10 mouse cellular contexts compared by ENCODE assay signal in genomic region chr2:171306000-171306399, GRCm38 (mm10).
A peak's percentile ranks its signal among the peaks of the same experiment; 100 is the strongest.
DNase-seq lines count a peak whose midpoint lies in the region; ATAC-seq and TF ChIP-seq lines count a peak whose summit lies in the region.
"Had no signal": no experiment of that assay in that cellular context is flagged by ENCODE, and none has a peak within 500 bp of the region (broad histone marks: within the 10 kb centered on the region; RNA-seq: fewer than 3 reads in every experiment).

No protein-coding gene starts in this region.

- WGBS in embryonic facial prominence, embryonic 11.5 days: 50% methylated on average over 12 of the region's 12 CpGs
- WGBS in hindbrain, embryonic 11.5 days: 52% methylated on average over 12 of the region's 12 CpGs
- WGBS in midbrain, embryonic 14.5 days: 52% methylated on average over 12 of the region's 12 CpGs
- WGBS in stomach, postnatal 0 days: 54% methylated on average over 12 of the region's 12 CpGs

- ATAC-seq in embryonic facial prominence, embryonic 11.5 days (replicated peaks; ENCODE audit: insufficient number of reproducible peaks, low FRiP score, low TSS enrichment, low read depth): 0 out of 2 replicates have a peak, but pooled peaks have one; percentile 70
- ATAC-seq in hindbrain, embryonic 11.5 days (ENCODE audit: low FRiP score): peak; percentile 59; the same call in 1 of the 2 replicates
- ATAC-seq in midbrain, embryonic 14.5 days (ENCODE audit: low FRiP score, low TSS enrichment): peak; percentile 48; the same call in 1 of the 2 replicates
- no peak for ATAC-seq in stomach, postnatal 0 days (ENCODE audit: low FRiP score, low TSS enrichment)
- ATAC-seq: liver, postnatal 0 days had no signal

- H3K27ac ChIP-seq in embryonic facial prominence, embryonic 11.5 days (replicated peaks; ENCODE audit: low read depth, low read length): no peak overlapping the region
- H3K27ac ChIP-seq in hindbrain, embryonic 11.5 days (ENCODE audit: low read depth, low read length): no peak overlapping the region
- no peak overlapping the region for H3K27ac ChIP-seq in midbrain, embryonic 14.5 days (replicated peaks; ENCODE audit: low read depth, low read length)
- no peak overlapping the region for H3K27ac ChIP-seq in stomach, postnatal 0 days (replicated peaks)

- H3K4me3 ChIP-seq in embryonic facial prominence, embryonic 11.5 days (ENCODE audit: low read depth, low read length): no peak overlapping the region
- no peak overlapping the region for H3K4me3 ChIP-seq in hindbrain, embryonic 11.5 days (ENCODE audit: low read depth, low read length)
- H3K4me3 ChIP-seq in midbrain, embryonic 14.5 days (replicated peaks; ENCODE audit: low read depth, low read length): no peak overlapping the region
- no peak overlapping the region for H3K4me3 ChIP-seq in stomach, postnatal 0 days (ENCODE audit: low read depth, low read length)

- H3K27me3 ChIP-seq in embryonic facial prominence, embryonic 11.5 days (ENCODE audit: control insufficient read depth, insufficient read depth, low read length): no peaks in the 10 kb centered on the region
- no peaks in the 10 kb centered on the region for H3K27me3 ChIP-seq in hindbrain, embryonic 11.5 days (ENCODE audit: control insufficient read depth, insufficient read depth, low read length)
- no peaks in the 10 kb centered on the region for H3K27me3 ChIP-seq in midbrain, embryonic 14.5 days (ENCODE audit: control insufficient read depth, insufficient read depth, low read length)
- H3K27me3 ChIP-seq in stomach, postnatal 0 days (ENCODE audit: control insufficient read depth, insufficient read depth, low read length): no peaks in the 10 kb centered on the region

- no peak overlapping the region for H3K4me2 ChIP-seq in embryonic facial prominence, embryonic 11.5 days (ENCODE audit: low read depth, low read length)
- H3K4me2 ChIP-seq in hindbrain, embryonic 11.5 days (replicated peaks; ENCODE audit: low read depth, low read length): no peak overlapping the region
- no peak overlapping the region for H3K4me2 ChIP-seq in midbrain, embryonic 14.5 days (ENCODE audit: low read length)
- H3K4me2 ChIP-seq in stomach, postnatal 0 days (replicated peaks; ENCODE audit: low read depth): no peak overlapping the region

- no peak overlapping the region for H3K9ac ChIP-seq in embryonic facial prominence, embryonic 11.5 days (replicated peaks; ENCODE audit: low read length)
- H3K9ac ChIP-seq in hindbrain, embryonic 11.5 days (ENCODE audit: low read depth, low read length): no peak overlapping the region
- no peak overlapping the region for H3K9ac ChIP-seq in midbrain, embryonic 14.5 days (replicated peaks; ENCODE audit: low read length)
- H3K9ac ChIP-seq in stomach, postnatal 0 days (ENCODE audit: low read length): no peak overlapping the region
- H3K9ac ChIP-seq: liver, postnatal 0 days had no signal

- no peaks in the 10 kb centered on the region for H3K9me3 ChIP-seq in embryonic facial prominence, embryonic 11.5 days (replicated peaks; ENCODE audit: control insufficient read depth, low read length)
- H3K9me3 ChIP-seq in hindbrain, embryonic 11.5 days (ENCODE audit: control insufficient read depth, low read length): no peaks in the 10 kb centered on the region
- H3K9me3 ChIP-seq in midbrain, embryonic 14.5 days (ENCODE audit: control insufficient read depth, low read length): no peaks in the 10 kb centered on the region
- H3K9me3 ChIP-seq in stomach, postnatal 0 days (ENCODE audit: control insufficient read depth, low read length): no peaks in the 10 kb centered on the region

- TF ChIP-seq EP300 in stomach, postnatal 0 days (optimal IDR thresholded peaks at IDR 0.05): no peak

- no peaks in the 10 kb centered on the region for H3K36me3 ChIP-seq in embryonic facial prominence, embryonic 11.5 days (replicated peaks; ENCODE audit: control insufficient read depth, insufficient read depth, low read depth, low read length)
- H3K36me3 ChIP-seq in hindbrain, embryonic 11.5 days (ENCODE audit: control insufficient read depth, insufficient read depth, low read length): no peaks in the 10 kb centered on the region
- no peaks in the 10 kb centered on the region for H3K36me3 ChIP-seq in midbrain, embryonic 14.5 days (ENCODE audit: control insufficient read depth, insufficient read depth, low read length)
- no peaks in the 10 kb centered on the region for H3K36me3 ChIP-seq in stomach, postnatal 0 days (ENCODE audit: control insufficient read depth, insufficient read depth, low read length)

- DNase-seq in WW6 (ENCODE audit: low read depth, low spot score): peak; percentile 16
- peak; percentile 52 for DNase-seq in embryonic facial prominence, embryonic 11.5 days (ENCODE audit: low spot score)
- peak; percentile 42 for DNase-seq in hindbrain, embryonic 11.5 days (ENCODE audit: low spot score)
- DNase-seq in midbrain, embryonic 14.5 days: peak; percentile 69
- DNase-seq in frontal cortex, adult 2 months (ENCODE audit: extremely low spot score in 1 of 2, low spot score in 1 of 2): no peak
- no peak for DNase-seq in stomach, postnatal 0 days (ENCODE audit: low spot score)
- DNase-seq in gastrocnemius, postnatal 25 days: no peak
- no peak for DNase-seq in heart, postnatal 25 days (ENCODE audit: low spot score)
- DNase-seq: kidney, postnatal 14 days; liver, postnatal 0 days had no signal

- intact Hi-C loops in heart, postnatal 25 days (cut with DNase I): no loop called here

- no peak for TF ChIP-seq CTCF in stomach, postnatal 0 days (IDR thresholded peaks at IDR 0.05; ENCODE audit: low read depth)

- no peaks in the 10 kb centered on the region for H3K4me1 ChIP-seq in embryonic facial prominence, embryonic 11.5 days (ENCODE audit: control insufficient read depth, insufficient read depth, low read length)
- no peaks in the 10 kb centered on the region for H3K4me1 ChIP-seq in hindbrain, embryonic 11.5 days (replicated peaks; ENCODE audit: control insufficient read depth, insufficient read depth, low read length)
- H3K4me1 ChIP-seq in midbrain, embryonic 14.5 days (ENCODE audit: control insufficient read depth, insufficient read depth, low read length): no peaks in the 10 kb centered on the region
- no peaks in the 10 kb centered on the region for H3K4me1 ChIP-seq in stomach, postnatal 0 days (replicated peaks; ENCODE audit: control insufficient read depth, insufficient read depth)

Comparison
In these comparisons a context has a peak if more than half of its experiments do, and no peak if none do; other contexts are left out.
1. DNase-seq: peak in WW6 (single experiment), embryonic facial prominence, embryonic 11.5 days (single experiment), hindbrain, embryonic 11.5 days (single experiment) and midbrain, embryonic 14.5 days (single experiment); none in frontal cortex, adult 2 months (0 of 2), stomach, postnatal 0 days (single experiment), gastrocnemius, postnatal 25 days (single experiment) and heart, postnatal 25 days (single experiment).